Mouse (Mus musculus): ENCODE measurements around the gene Adh4.

- TF ChIP-seq POLR2A (IDR thresholded peaks at IDR 0.05; ENCODE audit: control insufficient read depth, extremely low read depth, insufficient read depth, low read length, poor library complexity), result no peak
- no peak for TF ChIP-seq CTCF (IDR thresholded peaks at IDR 0.05; ENCODE audit: borderline replicate concordance, control insufficient read depth, extremely low read depth, insufficient read depth, low read length, poor library complexity)
Observed at GRCm38 (mm10) chr3:138405341-138405740, 9.9 kb upstream of the Adh4 start.

Measured in thymus, adult 2 months (tissue).